Mouse (Mus musculus) activated CD4-positive, CD25-positive, alpha-beta regulatory T cell (primary cell): ENCODE data around the gene Ssmem1. TPM values are rescaled to one million over a fixed set of nuclear protein-coding genes. Genes with fewer than 3 reads are reported as not detected.

Experiments used
- polyA plus RNA-seq, 2 experiments: library from polyadenylated mRNA; unstranded; fragments of 100-300 nt; shearing (Covaris generic); gene quantifications; one replicate each; pipeline ENCODE4 v1.2.1; 2017

Gene Ssmem1
- polyA plus RNA-seq: under 1 TPM in 1 of 2 experiments, not detected in 1; 0.39 TPM

GRCm38 (mm10) chr6:30509265-30510239 is at the start of gene Ssmem1, which contains the start of gene Tmem209:
TSS of gene Ssmem1 (plus strand) at chr6:30509849.
TSS of gene Tmem209 (minus strand) at chr6:30509783.

GRCm38 (mm10) chr6:30541009-30541799 is 31.6 kb downstream of the Ssmem1 start, which contains the start of gene Cpa2:
TSS of gene Cpa2 (plus strand) at chr6:30541582.

GRCm38 (mm10) chr6:30568069-30568468 is 58.4 kb downstream of the Ssmem1 start, which contains the start of gene Cpa4:
TSS of gene Cpa4 (plus strand) at chr6:30568369.

Other genes starting within 250 kb of the Ssmem1 start
- gene Ube2h, start 205.3 kb upstream of the Ssmem1 start, polyA plus RNA-seq: 100 to 1,000 TPM; 112 to 186 TPM
- 10 to 100 TPM; 23.3 to 31.6 TPM for gene Zc3hc1, start 118.8 kb upstream of the Ssmem1 start, polyA plus RNA-seq
- gene Klhdc10, start 108.0 kb upstream of the Ssmem1 start, polyA plus RNA-seq: 10 to 100 TPM in 1 of 2 experiments, 1 to 10 TPM in 1; 9.6 to 10.3 TPM
- 10 to 100 TPM; 43.6 to 50.4 TPM for gene Tmem209, start 66 bp upstream of the Ssmem1 start, polyA plus RNA-seq
- under 1 TPM in 1 of 2 experiments, not detected in 1; 0.12 TPM for gene Cpa2, start 31.7 kb downstream of the Ssmem1 start, polyA plus RNA-seq
- gene Cpa4, start 58.5 kb downstream of the Ssmem1 start, polyA plus RNA-seq: under 1 TPM in 1 of 2 experiments, not detected in 1; 0.06 TPM
- gene Cpa5, start 101.2 kb downstream of the Ssmem1 start, polyA plus RNA-seq: not detected
- gene Cpa1, start 129.4 kb downstream of the Ssmem1 start, polyA plus RNA-seq: not detected
- gene Cep41, start 183.9 kb downstream of the Ssmem1 start, polyA plus RNA-seq: 10 to 100 TPM in 1 of 2 experiments, 1 to 10 TPM in 1; 7.9 to 11.0 TPM
- gene Mest, start 213.7 kb downstream of the Ssmem1 start, polyA plus RNA-seq: 1 to 10 TPM in 1 of 2 experiments, under 1 TPM in 1; 0.48 to 1.2 TPM